Mouse (Mus musculus) cortical plate, adult 2 months (tissue): ENCODE results near the gene Hoxa10. TPM values are rescaled to one million over a fixed set of nuclear protein-coding genes. Genes with fewer than 3 reads are reported as not detected.

Experiments used
- H3K27ac ChIP-seq: fragments of 200-500 bp; 2 replicates; pipeline ENCODE4 v1.5.1; 2012; ENCODE audit warnings: low read length, control low read depth, inconsistent platforms; ENCODE audit not compliant: insufficient read depth
- H3K4me1 ChIP-seq: fragments of 200-500 bp; 2 replicates; pipeline ENCODE4 v1.6.1; 2011; ENCODE audit warnings: low read length; ENCODE audit not compliant: control insufficient read depth, insufficient read depth
- H3K4me3 ChIP-seq: fragments of 200-500 bp; 2 replicates; pipeline ENCODE4 v1.5.1; 2011; ENCODE audit warnings: mild to moderate bottlenecking, low read length, control low read depth; ENCODE audit not compliant: insufficient read depth
- CTCF ChIP-seq: fragments of 200-500 bp; IDR thresholded peaks from 2 replicates; pipeline ENCODE4 v1.5.1; 2011; ENCODE audit warnings: mild to moderate bottlenecking, control low read depth, low read length; ENCODE audit not compliant: insufficient read depth; ENCODE audit errors: extremely low read depth
- POLR2A ChIP-seq: fragments of 200-500 bp; IDR thresholded peaks from 2 replicates; pipeline ENCODE4 v1.6.1; 2011; ENCODE audit warnings: mild to moderate bottlenecking, low read length, control low read depth; ENCODE audit not compliant: insufficient read depth; ENCODE audit errors: extremely low read depth
- polyA plus RNA-seq: library from polyadenylated mRNA; depleted of rRNA; stranded (reverse); fragments of >200 nt; gene quantifications from 2 replicates; pipeline ENCODE4 v1.2.3, GENCODE M21; 2012; rRNA removed

Gene Hoxa10
- not detected in 2 replicates for polyA plus RNA-seq

GRCm38 (mm10) chr6:52240389-52241000 is at the start of gene Hoxa10:
Gene Hoxa10, minus strand, starts transcription at chr6:52240854.
- Histone ChIP-seq H3K4me1 (no peaks in the 10 kb centered on the region), H3K4me3 (no peak within 1 kb of the TSS), H3K27ac (no peak within 1 kb of the TSS)
- TF ChIP-seq CTCF (peak; percentile 22; the same call in 1 of the 2 replicates), POLR2A (no peak)

DNA sequence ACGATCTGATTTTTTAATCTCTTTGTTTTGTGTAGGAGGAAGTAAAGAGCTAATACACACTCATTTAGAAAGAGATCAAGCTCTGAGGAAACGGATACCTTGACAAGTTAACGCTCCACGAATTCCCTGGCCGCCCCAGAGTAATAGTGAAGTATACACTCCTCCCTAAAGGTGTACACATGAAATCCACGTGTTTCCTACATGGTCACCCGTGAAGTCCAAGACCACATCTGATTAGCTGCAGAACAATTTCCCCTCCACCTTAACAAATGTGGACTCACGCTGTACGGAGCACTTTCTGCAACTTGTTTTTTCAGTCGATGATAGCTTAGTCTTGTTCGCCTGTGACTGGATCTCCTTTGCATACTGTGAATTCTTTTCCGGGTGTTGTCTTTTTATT is 49.5 kb upstream of the Hoxa10 start:
- H3K4me3 ChIP-seq = no peak overlapping the region
- no peak overlapping the region for H3K27ac ChIP-seq
- no peaks in the 10 kb centered on the region for H3K4me1 ChIP-seq
- TF ChIP-seq POLR2A (no peak), CTCF (no peak)

DNA sequence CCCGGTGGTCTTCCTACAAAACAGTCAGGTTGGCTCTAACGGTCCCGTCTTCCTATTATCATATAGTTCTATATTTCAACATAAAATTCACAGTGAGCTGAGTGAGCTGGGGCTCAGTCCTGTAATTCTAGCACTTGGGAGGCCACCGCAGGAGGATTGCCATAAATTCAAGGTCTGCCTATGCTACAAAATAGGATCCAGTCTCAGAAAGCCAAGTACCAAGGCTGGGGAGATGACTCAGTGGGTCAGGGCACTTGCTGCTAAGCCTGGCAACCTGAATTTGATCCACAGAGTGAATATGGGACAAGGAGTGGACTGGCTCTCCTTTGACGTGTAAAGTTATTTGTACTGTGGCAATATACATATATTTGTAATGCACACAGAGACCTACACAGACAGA is 43.2 kb upstream of the Hoxa10 start:
- H3K4me1 ChIP-seq = no peaks in the 10 kb centered on the region
- no peak overlapping the region for H3K4me3 ChIP-seq
- TF ChIP-seq CTCF (no peak), POLR2A (no peak)
- no peak overlapping the region for H3K27ac ChIP-seq

DNA sequence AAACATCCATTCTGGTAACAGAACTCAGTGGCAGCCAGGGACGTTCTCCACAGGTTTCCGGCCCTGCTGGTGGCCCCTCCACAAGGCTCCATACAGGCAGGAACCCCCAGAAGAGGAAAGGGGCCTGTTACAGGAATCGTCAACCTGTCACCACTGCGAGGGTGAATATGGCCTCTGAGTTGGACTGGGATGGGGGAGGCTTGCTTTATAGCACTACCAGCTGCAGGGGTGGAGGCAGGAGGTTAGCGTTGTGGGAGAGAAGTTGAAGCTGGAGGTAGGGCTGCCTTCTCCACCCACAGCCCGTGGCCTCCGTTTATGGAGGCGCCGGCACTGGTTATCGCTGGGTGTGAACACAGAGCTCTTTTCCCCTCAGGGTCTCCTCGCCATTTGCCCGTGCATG is 40.4 kb upstream of the Hoxa10 start:
- H3K4me3 ChIP-seq = no peak overlapping the region
- H3K4me1 ChIP-seq = no peaks in the 10 kb centered on the region
- no peak for TF ChIP-seq CTCF
- TF ChIP-seq POLR2A = no peak
- no peak overlapping the region for H3K27ac ChIP-seq

DNA sequence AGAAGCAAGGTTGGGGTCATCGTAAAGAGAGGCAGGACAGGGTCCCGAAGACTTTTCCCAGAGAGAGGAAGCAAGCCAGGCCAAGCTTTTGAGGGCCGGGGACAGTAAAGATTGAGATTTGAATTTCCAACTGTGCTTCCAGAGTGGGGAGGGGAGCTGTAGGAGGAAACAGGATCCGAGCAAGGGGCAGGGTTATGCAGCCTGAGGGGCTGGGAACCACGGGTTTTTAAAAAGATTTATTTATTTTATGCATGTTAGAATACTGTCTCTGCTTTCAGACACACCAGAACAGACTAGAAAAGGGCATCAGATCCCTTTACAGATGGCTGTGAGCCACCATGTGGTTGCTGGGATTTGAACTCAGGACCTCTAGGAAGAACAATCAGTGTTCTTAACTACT is 36.3 kb upstream of the Hoxa10 start:
- H3K4me1 ChIP-seq = no peaks in the 10 kb centered on the region
- TF ChIP-seq POLR2A (no peak), CTCF (no peak)
- no peak overlapping the region for H3K27ac ChIP-seq
- no peak overlapping the region for H3K4me3 ChIP-seq

- H3K4me1 ChIP-seq = no peaks in the 10 kb centered on the region
- TF ChIP-seq CTCF = no peak
- TF ChIP-seq POLR2A = no peak
- no peak overlapping the region for H3K27ac ChIP-seq
- no peak overlapping the region for H3K4me3 ChIP-seq
These were observed 35.7 kb upstream of the Hoxa10 start for GRCm38 (mm10) chr6:52276382-52276781.

GRCm38 (mm10) chr6:52275563-52276280 is 35.1 kb upstream of the Hoxa10 start:
- H3K27ac ChIP-seq = no peak overlapping the region
- TF ChIP-seq CTCF (no peak), POLR2A (no peak)
- no peak overlapping the region for H3K4me3 ChIP-seq

DNA sequence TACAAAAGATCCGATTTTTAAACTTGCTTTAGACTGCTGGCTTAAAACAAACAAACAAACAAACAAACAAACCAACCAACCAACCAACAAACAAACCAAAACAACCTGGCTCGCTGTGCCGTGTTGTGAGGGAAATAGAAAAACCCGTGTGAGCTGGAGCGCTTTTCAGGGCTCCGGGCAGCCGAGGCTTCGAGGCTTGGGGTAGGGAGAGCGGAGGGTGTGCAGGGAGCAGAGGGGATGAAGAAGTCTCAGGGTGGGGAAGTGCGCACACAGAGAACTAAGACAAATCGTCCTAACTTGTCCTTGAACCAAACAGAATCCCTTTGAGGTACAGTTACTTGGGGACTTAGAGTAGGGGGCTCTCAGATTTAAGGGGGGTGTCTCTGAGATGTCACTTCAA is 33.9 kb upstream of the Hoxa10 start:
- Histone ChIP-seq H3K4me1 (no peaks in the 10 kb centered on the region), H3K27ac (no peak overlapping the region), H3K4me3 (no peak overlapping the region)
- TF ChIP-seq CTCF (no peak), POLR2A (no peak)

More at GRCm38 (mm10) chr6:52275563-52276280, 35.1 kb upstream of the Hoxa10 start:
- H3K4me1 ChIP-seq = no peaks in the 10 kb centered on the region

DNA sequence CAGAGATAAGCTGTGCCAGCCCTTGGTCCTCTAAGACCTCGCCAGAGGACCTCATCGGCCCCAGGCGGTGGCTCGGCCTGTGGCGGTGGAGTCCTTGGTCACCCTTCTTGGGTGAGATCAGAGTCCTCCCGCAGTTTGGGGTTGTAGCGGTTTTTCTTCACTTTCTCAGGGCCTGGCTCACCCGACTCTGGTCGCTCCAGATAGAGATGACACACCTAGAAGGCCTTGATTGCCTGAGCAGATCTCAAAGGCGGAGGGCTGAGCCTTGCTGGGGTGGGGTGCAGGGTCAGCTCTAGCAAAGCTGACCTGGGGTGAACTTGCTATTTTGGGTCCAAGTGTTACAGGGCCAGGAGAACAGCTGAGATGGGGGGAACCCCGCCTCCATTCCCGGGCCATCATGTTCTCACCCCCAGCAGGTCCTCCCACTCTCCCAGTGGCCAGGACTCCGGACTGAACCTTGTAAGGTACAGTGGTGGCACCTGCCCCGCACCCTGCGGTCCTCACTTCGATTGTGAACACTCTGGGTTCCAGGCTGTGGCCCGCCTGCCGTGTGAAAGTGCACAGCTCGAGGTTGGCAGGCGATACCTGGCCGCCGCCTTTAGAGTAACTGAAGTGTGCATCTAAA is 33.1 kb upstream of the Hoxa10 start:
- Histone ChIP-seq H3K27ac (no peak overlapping the region), H3K4me3 (no peak overlapping the region), H3K4me1 (no peaks in the 10 kb centered on the region)
- TF ChIP-seq CTCF = no peak
- TF ChIP-seq POLR2A = no peak

GRCm38 (mm10) chr6:52272766-52273655 is 32.4 kb upstream of the Hoxa10 start:
- no peak overlapping the region for H3K4me3 ChIP-seq
- no peak for TF ChIP-seq POLR2A
- no peak for TF ChIP-seq CTCF
- H3K27ac ChIP-seq = no peak overlapping the region
- no peaks in the 10 kb centered on the region for H3K4me1 ChIP-seq
